Mouse (Mus musculus) ES-Bruce4 (cell line): ENCODE results near the gene Serinc3.

Experiments used
- CTCF ChIP-seq: IDR thresholded peaks from one replicate; pipeline ENCODE4 v1.8.1; 2011; ENCODE audit warnings: low read depth, low read length
- EP300 ChIP-seq: IDR thresholded peaks from 2 replicates; pipeline ENCODE4 v1.6.1; 2011; ENCODE audit warnings: low read depth, low read length; ENCODE audit not compliant: insufficient read depth

DNA sequence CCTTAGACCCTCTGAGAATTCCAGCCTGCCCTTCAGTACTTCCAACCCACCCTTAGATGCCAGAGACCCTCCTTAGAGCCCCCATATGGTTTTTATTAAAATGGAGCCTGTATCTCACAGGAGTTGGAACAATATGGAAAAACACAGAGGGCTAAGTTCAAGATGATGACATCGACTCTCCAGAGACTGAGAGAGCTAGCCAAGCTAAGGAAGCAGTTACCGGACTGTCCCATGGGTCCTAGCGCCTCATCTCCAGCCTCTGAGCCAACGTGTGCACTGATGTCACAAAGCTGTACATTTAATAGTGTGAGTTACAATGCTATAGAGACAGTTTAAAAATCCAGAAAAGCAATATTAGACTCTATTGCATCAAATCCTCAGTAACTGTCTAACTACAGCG, 53.9 kb downstream of the Serinc3 start:
- TF ChIP-seq EP300 (no peak), CTCF (no peak)
